Mouse (Mus musculus): ENCODE measurements around the gene Gpr157. TPM values are rescaled to one million over a fixed set of nuclear protein-coding genes. Genes with fewer than 3 reads are reported as not detected.
A peak's percentile ranks its signal among the peaks of the same experiment; 100 is the strongest.

Gpr157 gene
- polyA plus RNA-seq, 1 experiment from 2014 or later: 1.5 TPM

GRCm38 (mm10) chr4:150122476-150122875 lies 35.3 kb downstream of the Gpr157 start:
- Histone ChIP-seq H3K36me3 (ENCODE audit: control insufficient read depth, insufficient read depth, low read length) (no peaks in the 10 kb centered on the region), H3K27ac (ENCODE audit: low read length) (no peak overlapping the region), H3K9me3 (replicated peaks; ENCODE audit: control insufficient read depth, low read length) (no peaks in the 10 kb centered on the region), H3K4me1 (ENCODE audit: control insufficient read depth, insufficient read depth, low read length) (peaks cover 11% of the 10 kb centered on the region), H3K4me3 (replicated peaks; ENCODE audit: low read length) (no peak overlapping the region), H3K27me3 (ENCODE audit: control insufficient read depth, insufficient read depth, low read length) (no peaks in the 10 kb centered on the region), H3K4me2 (ENCODE audit: low read depth, low read length) (no peak overlapping the region), H3K9ac (ENCODE audit: low read length) (no peak overlapping the region)
- 46% methylated on average over 3 of the region's 3 CpGs for WGBS
- ATAC-seq (ENCODE audit: insufficient read depth, low FRiP score): no peak

- Histone ChIP-seq H3K4me3 (replicated peaks; ENCODE audit: low read length) (no peak overlapping the region), H3K9ac (ENCODE audit: low read length) (no peak overlapping the region), H3K9me3 (replicated peaks; ENCODE audit: control insufficient read depth, low read length) (no peaks in the 10 kb centered on the region), H3K27me3 (ENCODE audit: control insufficient read depth, insufficient read depth, low read length) (no peaks in the 10 kb centered on the region), H3K27ac (ENCODE audit: low read length) (no peak overlapping the region), H3K4me2 (ENCODE audit: low read depth, low read length) (no peak overlapping the region), H3K36me3 (ENCODE audit: control insufficient read depth, insufficient read depth, low read length) (no peaks in the 10 kb centered on the region), H3K4me1 (ENCODE audit: control insufficient read depth, insufficient read depth, low read length) (no peaks in the 10 kb centered on the region)
- ATAC-seq (ENCODE audit: insufficient read depth, low FRiP score): no peak
- 86% methylated on average over 5 of the region's 5 CpGs for WGBS
Observed at GRCm38 (mm10) chr4:150126373-150126772, 39.2 kb downstream of the Gpr157 start.

GRCm38 (mm10) chr4:150127894-150128293 lies 40.7 kb downstream of the Gpr157 start:
- H3K4me3 ChIP-seq (replicated peaks; ENCODE audit: low read length): no peak overlapping the region
- H3K36me3 ChIP-seq (ENCODE audit: control insufficient read depth, insufficient read depth, low read length): no peaks in the 10 kb centered on the region
- H3K27me3 ChIP-seq (ENCODE audit: control insufficient read depth, insufficient read depth, low read length): no peaks in the 10 kb centered on the region
- no peak overlapping the region for H3K9ac ChIP-seq (ENCODE audit: low read length)
- WGBS: 86% methylated on average over 7 of the region's 7 CpGs
- no peaks in the 10 kb centered on the region for H3K9me3 ChIP-seq (replicated peaks; ENCODE audit: control insufficient read depth, low read length)
- peaks cover 9% of the 10 kb centered on the region for H3K4me1 ChIP-seq (ENCODE audit: control insufficient read depth, insufficient read depth, low read length)
- ATAC-seq (ENCODE audit: insufficient read depth, low FRiP score): no peak
- no peak overlapping the region for H3K4me2 ChIP-seq (ENCODE audit: low read depth, low read length)
- H3K27ac ChIP-seq (ENCODE audit: low read length): no peak overlapping the region

- 81% methylated on average over 8 of the region's 8 CpGs for WGBS
- no peak overlapping the region for H3K27ac ChIP-seq (ENCODE audit: low read length)
Observed at GRCm38 (mm10) chr4:150128571-150128970, 41.4 kb downstream of the Gpr157 start.

GRCm38 (mm10) chr4:150130661-150131060 lies 43.5 kb downstream of the Gpr157 start:
- Histone ChIP-seq H3K27ac (ENCODE audit: low read length) (no peak overlapping the region), H3K4me3 (replicated peaks; ENCODE audit: low read length) (no peak overlapping the region), H3K27me3 (ENCODE audit: control insufficient read depth, insufficient read depth, low read length) (no peaks in the 10 kb centered on the region), H3K36me3 (ENCODE audit: control insufficient read depth, insufficient read depth, low read length) (no peaks in the 10 kb centered on the region), H3K4me2 (ENCODE audit: low read depth, low read length) (no peak overlapping the region), H3K9me3 (replicated peaks; ENCODE audit: control insufficient read depth, low read length) (no peaks in the 10 kb centered on the region), H3K4me1 (ENCODE audit: control insufficient read depth, insufficient read depth, low read length) (peaks cover 15% of the 10 kb centered on the region), H3K9ac (ENCODE audit: low read length) (no peak overlapping the region)
- no peak for ATAC-seq (ENCODE audit: insufficient read depth, low FRiP score)
- WGBS: 35% methylated on average over 2 of the region's 2 CpGs

More at GRCm38 (mm10) chr4:150128571-150128970, 41.4 kb downstream of the Gpr157 start:
- no peak overlapping the region for H3K4me3 ChIP-seq (replicated peaks; ENCODE audit: low read length)
- H3K9ac ChIP-seq (ENCODE audit: low read length): no peak overlapping the region
- H3K9me3 ChIP-seq (replicated peaks; ENCODE audit: control insufficient read depth, low read length): no peaks in the 10 kb centered on the region
- peaks cover 15% of the 10 kb centered on the region for H3K4me1 ChIP-seq (ENCODE audit: control insufficient read depth, insufficient read depth, low read length)
- no peaks in the 10 kb centered on the region for H3K36me3 ChIP-seq (ENCODE audit: control insufficient read depth, insufficient read depth, low read length)
- no peak for ATAC-seq (ENCODE audit: insufficient read depth, low FRiP score)
- no peaks in the 10 kb centered on the region for H3K27me3 ChIP-seq (ENCODE audit: control insufficient read depth, insufficient read depth, low read length)
- no peak overlapping the region for H3K4me2 ChIP-seq (ENCODE audit: low read depth, low read length)

GRCm38 (mm10) chr4:150132692-150133271 lies 45.6 kb downstream of the Gpr157 start:
- Histone ChIP-seq H3K4me3 (replicated peaks; ENCODE audit: low read length) (peak overlapping the region; percentile 33), H3K4me2 (ENCODE audit: low read depth, low read length) (peak overlapping the region; percentile 54), H3K27me3 (ENCODE audit: control insufficient read depth, insufficient read depth, low read length) (no peaks in the 10 kb centered on the region), H3K9ac (ENCODE audit: low read length) (peak overlapping the region; percentile 52), H3K36me3 (ENCODE audit: control insufficient read depth, insufficient read depth, low read length) (no peaks in the 10 kb centered on the region), H3K27ac (ENCODE audit: low read length) (no peak overlapping the region), H3K9me3 (replicated peaks; ENCODE audit: control insufficient read depth, low read length) (no peaks in the 10 kb centered on the region), H3K4me1 (ENCODE audit: control insufficient read depth, insufficient read depth, low read length) (peaks cover 15% of the 10 kb centered on the region)
- WGBS: 21% methylated on average over 24 of the region's 24 CpGs
- peak; percentile 41; the same call in 1 of the 2 replicates for ATAC-seq (ENCODE audit: insufficient read depth, low FRiP score)

- Histone ChIP-seq H3K4me3 (replicated peaks; ENCODE audit: low read length) (no peak overlapping the region), H3K9ac (ENCODE audit: low read length) (no peak overlapping the region), H3K27me3 (ENCODE audit: control insufficient read depth, insufficient read depth, low read length) (no peaks in the 10 kb centered on the region), H3K9me3 (replicated peaks; ENCODE audit: control insufficient read depth, low read length) (no peaks in the 10 kb centered on the region), H3K27ac (ENCODE audit: low read length) (no peak overlapping the region), H3K4me2 (ENCODE audit: low read depth, low read length) (no peak overlapping the region), H3K36me3 (ENCODE audit: control insufficient read depth, insufficient read depth, low read length) (no peaks in the 10 kb centered on the region), H3K4me1 (ENCODE audit: control insufficient read depth, insufficient read depth, low read length) (peaks cover 15% of the 10 kb centered on the region)
- 77% methylated on average over 7 of the region's 7 CpGs for WGBS
- ATAC-seq (ENCODE audit: insufficient read depth, low FRiP score): no peak
Observed at GRCm38 (mm10) chr4:150135254-150135653, 48.1 kb downstream of the Gpr157 start.

- Histone ChIP-seq H3K4me2 (ENCODE audit: low read depth, low read length) (0 out of 2 replicates have a peak overlapping the region, but pooled peaks have one; percentile 19), H3K9ac (ENCODE audit: low read length) (no peak overlapping the region), H3K36me3 (ENCODE audit: control insufficient read depth, insufficient read depth, low read length) (no peaks in the 10 kb centered on the region), H3K4me3 (replicated peaks; ENCODE audit: low read length) (no peak overlapping the region), H3K27ac (ENCODE audit: low read length) (no peak overlapping the region), H3K9me3 (replicated peaks; ENCODE audit: control insufficient read depth, low read length) (no peaks in the 10 kb centered on the region), H3K27me3 (ENCODE audit: control insufficient read depth, insufficient read depth, low read length) (no peaks in the 10 kb centered on the region), H3K4me1 (ENCODE audit: control insufficient read depth, insufficient read depth, low read length) (peaks cover 14% of the 10 kb centered on the region)
- no peak for ATAC-seq (ENCODE audit: insufficient read depth, low FRiP score)
- 8% methylated on average over 10 of the region's 10 CpGs for WGBS
Observed at GRCm38 (mm10) chr4:150136693-150137092, 49.5 kb downstream of the Gpr157 start.

- no peak overlapping the region for H3K4me3 ChIP-seq (replicated peaks; ENCODE audit: low read length)
- ATAC-seq (ENCODE audit: insufficient read depth, low FRiP score): peak; percentile 9; the same call in 1 of the 2 replicates
- peaks cover 10% of the 10 kb centered on the region for H3K4me1 ChIP-seq (ENCODE audit: control insufficient read depth, insufficient read depth, low read length)
- no peaks in the 10 kb centered on the region for H3K9me3 ChIP-seq (replicated peaks; ENCODE audit: control insufficient read depth, low read length)
- H3K27ac ChIP-seq (ENCODE audit: low read length): no peak overlapping the region
- H3K4me2 ChIP-seq (ENCODE audit: low read depth, low read length): no peak overlapping the region
- 85% methylated on average over 7 of the region's 7 CpGs for WGBS
- no peak overlapping the region for H3K9ac ChIP-seq (ENCODE audit: low read length)
- no peaks in the 10 kb centered on the region for H3K27me3 ChIP-seq (ENCODE audit: control insufficient read depth, insufficient read depth, low read length)
- H3K36me3 ChIP-seq (ENCODE audit: control insufficient read depth, insufficient read depth, low read length): no peaks in the 10 kb centered on the region
Observed at GRCm38 (mm10) chr4:150137368-150138083, 50.4 kb downstream of the Gpr157 start.

Measured in stomach, embryonic 16.5 days (tissue).